Mouse (Mus musculus) MEL (cell line): Measurements from ENCODE around the gene Palld.

ENCODE experiments used
- CTCF ChIP-seq, 3 experiments: IDR thresholded peaks in 2 of 3; conservative IDR thresholded peaks in 1 of 3; 2 replicates each; pipeline ENCODE4 v1.5.1; 2011 to 2012; ENCODE audit warnings: low read length in 3 of 3, low read depth in 2 of 3, mild to moderate bottlenecking in 2 of 3, improper control_type of control experiment in 1 of 3, inconsistent platforms in 1 of 3, mixed read lengths in 1 of 3, moderate library complexity in 1 of 3; ENCODE audit not compliant: control insufficient read depth in 1 of 3, insufficient read depth in 1 of 3, poor library complexity in 1 of 3, severe bottlenecking in 1 of 3
- E2F4 ChIP-seq: IDR thresholded peaks from 2 replicates; pipeline ENCODE4 v1.6.1; 2011; ENCODE audit warnings: low read depth, low read length, improper control_type of control experiment, borderline replicate concordance
- EP300 ChIP-seq, 2 experiments: IDR thresholded peaks; 2 replicates each; pipeline ENCODE4 v1.6.1; 2011; ENCODE audit warnings: improper control_type of control experiment in 2 of 2, low read length in 2 of 2, low read depth in 1 of 2, mild to moderate bottlenecking in 1 of 2
- ETS1 ChIP-seq: IDR thresholded peaks from 2 replicates; pipeline ENCODE4 v1.6.1; 2012; ENCODE audit warnings: low read depth, mild to moderate bottlenecking, inconsistent platforms, low read length, improper control_type of control experiment, moderate library complexity
- GABPA ChIP-seq: IDR thresholded peaks from 2 replicates; pipeline ENCODE4 v1.6.1; 2012; ENCODE audit warnings: low read depth, mild to moderate bottlenecking, inconsistent platforms, low read length, improper control_type of control experiment, moderate library complexity
- MAZ ChIP-seq: IDR thresholded peaks from 2 replicates; pipeline ENCODE4 v1.6.1; 2012; ENCODE audit warnings: low read depth, mild to moderate bottlenecking, inconsistent platforms, low read length, improper control_type of control experiment
- MEF2A ChIP-seq: IDR thresholded peaks from 2 replicates; pipeline ENCODE4 v1.6.1; 2014; ENCODE audit warnings: low read depth, mild to moderate bottlenecking, inconsistent platforms, low read length, improper control_type of control experiment; ENCODE audit not compliant: poor library complexity, insufficient replicate concordance, severe bottlenecking; ENCODE audit errors: extremely low read depth
- MYC ChIP-seq: IDR thresholded peaks from 2 replicates; pipeline ENCODE4 v1.6.1; 2011; ENCODE audit warnings: low read depth, mild to moderate bottlenecking, low read length, improper control_type of control experiment, moderate library complexity
- NELFE ChIP-seq: IDR thresholded peaks from 2 replicates; pipeline ENCODE4 v1.6.1; 2011; ENCODE audit warnings: low read depth, low read length, improper control_type of control experiment
- POLR2A ChIP-seq, 2 experiments: IDR thresholded peaks; 2 replicates each; pipeline ENCODE4 v1.6.1; 2011 to 2012; ENCODE audit warnings: low read length in 2 of 2, mild to moderate bottlenecking in 2 of 2, control low read depth in 1 of 2, improper control_type of control experiment in 1 of 2, low read depth in 1 of 2, moderate library complexity in 1 of 2; ENCODE audit not compliant: control insufficient read depth in 1 of 2, insufficient read depth in 1 of 2, poor library complexity in 1 of 2
- RAD21 ChIP-seq: IDR thresholded peaks from 2 replicates; pipeline ENCODE4 v1.6.1; 2011; ENCODE audit warnings: mild to moderate bottlenecking, low read depth, low read length, improper control_type of control experiment
- SMC3 ChIP-seq: IDR thresholded peaks from 2 replicates; pipeline ENCODE4 v1.6.1; 2011; ENCODE audit warnings: low read depth, low read length, improper control_type of control experiment
- TBP ChIP-seq: IDR thresholded peaks from 2 replicates; pipeline ENCODE4 v1.8.0; 2011; ENCODE audit warnings: low read depth, low read length, improper control_type of control experiment
- ZNF384 ChIP-seq: IDR thresholded peaks from 2 replicates; pipeline ENCODE4 v1.6.1; 2012; ENCODE audit warnings: low read depth, mild to moderate bottlenecking, inconsistent platforms, low read length, improper control_type of control experiment

GRCm38 (mm10) chr8:61476160-61476559, 426.3 kb downstream of the Palld start:
- TF ChIP-seq RAD21 (no peak), GABPA (no peak), CTCF (IDR thresholded peaks at IDR 0.05 in 2 of 3, conservative IDR thresholded peaks at IDR 0.05 in 1 of 3; ENCODE audit: control insufficient read depth in 1 of 3, insufficient read depth in 1 of 3, low read depth in 2 of 3, low read length in 3 of 3, poor library complexity in 1 of 3, severe bottlenecking in 1 of 3) (no peak), POLR2A (IDR thresholded peaks at IDR 0.05; ENCODE audit: control insufficient read depth in 1 of 2, insufficient read depth in 1 of 2, low read depth in 1 of 2, low read length in 2 of 2, poor library complexity in 1 of 2) (no peak), MYC (no peak), EP300 (IDR thresholded peaks at IDR 0.05; ENCODE audit: low read depth in 1 of 2, low read length in 2 of 2) (no peak), ETS1 (no peak), MEF2A (no peak), E2F4 (no peak), ZNF384 (no peak), SMC3 (no peak), NELFE (no peak), TBP (no peak), MAZ (no peak)
